Mouse (Mus musculus): ENCODE measurements around the gene Enpp3. TPM values are rescaled to one million over a fixed set of nuclear protein-coding genes. Genes with fewer than 3 reads are reported as not detected.

Enpp3 gene
- total and polyA plus RNA-seq, 3 experiments = 0.04 to 0.24 (median 0.08) TPM

DNA sequence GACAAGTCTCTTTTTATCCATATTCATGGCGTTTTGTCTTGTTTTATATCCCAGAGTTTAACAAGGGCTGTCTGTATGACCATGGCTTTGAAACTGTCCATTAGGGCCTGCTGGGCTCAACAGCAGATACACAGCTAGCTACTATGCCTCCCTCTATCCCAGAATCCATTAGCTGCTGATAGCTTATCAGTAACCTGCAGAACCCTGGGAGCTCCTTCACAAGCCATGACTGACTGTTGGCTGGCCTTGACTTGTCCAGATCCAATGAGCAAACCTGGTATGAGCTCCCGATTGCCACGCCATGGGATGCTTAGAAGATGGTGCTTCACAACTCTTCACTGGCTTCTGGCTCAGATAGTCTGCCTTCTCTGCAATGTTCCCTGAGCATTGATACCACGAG is 1.8 kb downstream of the Enpp3 start:
- TF ChIP-seq TBP (conservative IDR thresholded peaks at IDR 0.05; ENCODE audit: low read depth, low read length) = no peak
- TF ChIP-seq ZC3H11A (IDR thresholded peaks at IDR 0.05; ENCODE audit: low read depth, low read length) = no peak
- TF ChIP-seq SIN3A (IDR thresholded peaks at IDR 0.05; ENCODE audit: low read length) = no peak
- no peak for TF ChIP-seq IRF4 (IDR thresholded peaks at IDR 0.05; ENCODE audit: low read depth, low read length)
- no peak for TF ChIP-seq MAX (IDR thresholded peaks at IDR 0.05; ENCODE audit: low read length)
- no peak for TF ChIP-seq MAZ (IDR thresholded peaks at IDR 0.05; ENCODE audit: low read depth, low read length)
- TF ChIP-seq ZMIZ1 (IDR thresholded peaks at IDR 0.05; ENCODE audit: low read depth, low read length) = no peak
- no peak for TF ChIP-seq POLR2A (IDR thresholded peaks at IDR 0.05; ENCODE audit: low read depth, low read length)
- no peak for TF ChIP-seq RCOR1 (conservative IDR thresholded peaks at IDR 0.05; ENCODE audit: low read depth, low read length)
- no peak for TF ChIP-seq TCF12 (IDR thresholded peaks at IDR 0.05; ENCODE audit: low read depth, low read length)
- TF ChIP-seq CTCF (conservative IDR thresholded peaks at IDR 0.05 in 1 of 2, IDR thresholded peaks at IDR 0.05 in 1 of 2; ENCODE audit: low read depth in 2 of 2, low read length in 2 of 2) = no peak
- TF ChIP-seq CHD1 (IDR thresholded peaks at IDR 0.05; ENCODE audit: low read depth, low read length) = no peak
- no peak for TF ChIP-seq RAD21 (IDR thresholded peaks at IDR 0.05; ENCODE audit: low read depth, low read length)
- TF ChIP-seq NRF1 (IDR thresholded peaks at IDR 0.05; ENCODE audit: low read depth, low read length) = no peak
- TF ChIP-seq CHD2 (IDR thresholded peaks at IDR 0.05; ENCODE audit: low read length) = no peak

DNA sequence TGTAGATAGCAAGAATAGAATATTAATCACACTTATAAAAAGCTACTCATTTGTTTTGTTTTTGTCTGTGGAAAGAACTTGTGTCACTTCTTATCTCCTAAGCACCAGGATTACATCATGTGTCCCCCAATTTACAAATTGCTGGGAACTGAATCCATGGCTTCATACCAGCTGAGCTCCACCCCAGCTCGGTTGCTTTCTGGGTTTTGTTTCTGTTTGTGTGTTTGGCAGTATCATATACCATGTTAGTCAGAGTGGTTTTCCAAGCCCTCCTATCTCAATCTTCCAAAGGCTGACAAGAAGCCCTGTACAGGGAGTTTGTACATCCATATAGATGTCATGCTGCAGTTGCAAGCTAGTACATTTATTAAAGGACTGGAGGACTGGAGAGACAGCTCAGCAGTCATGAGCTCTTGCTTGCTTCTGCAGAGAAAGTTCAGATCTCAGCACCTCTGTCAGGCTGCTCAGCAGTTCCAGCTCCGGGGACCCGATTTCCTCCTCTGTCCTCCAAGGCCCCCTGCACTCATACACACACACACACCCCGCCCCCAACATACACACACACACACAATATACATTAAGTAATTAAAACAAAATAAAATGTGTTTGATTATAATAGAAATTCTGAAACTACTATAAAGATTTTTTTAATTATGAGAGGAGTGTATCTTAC is 6.1 kb downstream of the Enpp3 start:
- no peak overlapping the region for H3K27ac ChIP-seq (ENCODE audit: insufficient read depth, low read depth)
- no peaks in the 10 kb centered on the region for H3K27me3 ChIP-seq (replicated peaks)
- no peak overlapping the region for H3K4me3 ChIP-seq (replicated peaks in 1 of 3; ENCODE audit: low read depth in 2 of 3, low read length in 2 of 3, poor library complexity in 1 of 3)
- dilution Hi-C loops (cut with MboI; ENCODE audit: extremely low pct_ligation_motif_present, extremely low pct_unique_long_range_greater_than_20kb, low sequenced_read_pairs) = no loop called here
- in situ Hi-C loops (cut with MboI; ENCODE audit: low pct_ligation_motif_present, low pct_unique_long_range_greater_than_20kb, low sequenced_read_pairs) = loop anchor here (25.0 kb wide), 1 partner anchor 199 kb away; no protein-coding TSS in a partner anchor
- H3K4me2 ChIP-seq (ENCODE audit: insufficient read depth, low read depth, poor library complexity, severe bottlenecking) = no peak overlapping the region
- no peak for TF ChIP-seq MXI1 (IDR thresholded peaks at IDR 0.05; ENCODE audit: low read depth, low read length)
- no peak for TF ChIP-seq KAT2A (IDR thresholded peaks at IDR 0.05; ENCODE audit: insufficient replicate concordance, low read length)
- no peak for TF ChIP-seq GABPA (IDR thresholded peaks at IDR 0.05; ENCODE audit: insufficient replicate concordance, low read depth, low read length)
- TF ChIP-seq RAD21 (IDR thresholded peaks at IDR 0.05; ENCODE audit: low read depth, low read length) = no peak
- TF ChIP-seq IRF4 (IDR thresholded peaks at IDR 0.05; ENCODE audit: low read depth, low read length) = no peak
- H3K9me3 ChIP-seq (replicated peaks; ENCODE audit: low read length) = peaks cover 25% of the 10 kb centered on the region
- H3K9ac ChIP-seq (ENCODE audit: insufficient read depth, low read depth) = no peak overlapping the region
- no peaks in the 10 kb centered on the region for H3K36me3 ChIP-seq (replicated peaks in 1 of 2; ENCODE audit: control insufficient read depth in 1 of 2, insufficient read depth in 1 of 2, low read length in 1 of 2)
- H3K4me1 ChIP-seq (ENCODE audit: control insufficient read depth in 1 of 2, insufficient read depth in 2 of 2) = peaks cover 0 to 6% of the 10 kb centered on the region in 2 experiments; a peak in 2 of 4 replicates
- no peaks in the 10 kb centered on the region for H3K79me2 ChIP-seq (replicated peaks; ENCODE audit: control insufficient read depth, extremely low read depth, insufficient read depth, poor library complexity, severe bottlenecking)
- no peak for DNase-seq (ENCODE audit: extremely low read depth)

More for the DNA sequence above, 1.8 kb downstream of the Enpp3 start:
- in situ Hi-C loops (cut with MboI; ENCODE audit: low pct_ligation_motif_present, low pct_unique_long_range_greater_than_20kb, low sequenced_read_pairs) = loop anchor here (25.0 kb wide), 1 partner anchor 203 kb away; no protein-coding TSS in a partner anchor
- Histone ChIP-seq H3K27me3 (replicated peaks) (no peaks in the 10 kb centered on the region), H3K4me3 (replicated peaks in 1 of 3; ENCODE audit: low read depth in 2 of 3, low read length in 2 of 3, poor library complexity in 1 of 3) (no peak overlapping the region), H3K79me2 (replicated peaks; ENCODE audit: control insufficient read depth, extremely low read depth, insufficient read depth, poor library complexity, severe bottlenecking) (no peaks in the 10 kb centered on the region), H3K27ac (ENCODE audit: insufficient read depth, low read depth) (no peak overlapping the region), H3K9me3 (replicated peaks; ENCODE audit: low read length) (peaks cover 24% of the 10 kb centered on the region), H3K9ac (ENCODE audit: insufficient read depth, low read depth) (no peak overlapping the region), H3K4me1 (ENCODE audit: control insufficient read depth in 1 of 2, insufficient read depth in 2 of 2) (0 out of 4 replicates have a peak, but pooled peaks cover 0 to under 1% of the 10 kb centered on the region in 2 experiments), H3K36me3 (replicated peaks in 1 of 2; ENCODE audit: control insufficient read depth in 1 of 2, insufficient read depth in 1 of 2, low read length in 1 of 2) (peaks cover 0 to under 1% of the 10 kb centered on the region in 2 experiments), H3K4me2 (ENCODE audit: insufficient read depth, low read depth, poor library complexity, severe bottlenecking) (no peak overlapping the region)
- dilution Hi-C loops (cut with MboI; ENCODE audit: extremely low pct_ligation_motif_present, extremely low pct_unique_long_range_greater_than_20kb, low sequenced_read_pairs) = no loop called here
- no peak for DNase-seq (ENCODE audit: extremely low read depth)
